Mouse (Mus musculus) frontal cortex, postnatal 14 days (tissue): Measurements from ENCODE around the gene Snx15.

Experiments
- DNase-seq, 2 experiments: peaks; one replicate each; pipeline ENCODE4 v3.0.0; 2022; ENCODE audit warnings: low spot score in 2 of 2

The Snx15 gene

DNA sequence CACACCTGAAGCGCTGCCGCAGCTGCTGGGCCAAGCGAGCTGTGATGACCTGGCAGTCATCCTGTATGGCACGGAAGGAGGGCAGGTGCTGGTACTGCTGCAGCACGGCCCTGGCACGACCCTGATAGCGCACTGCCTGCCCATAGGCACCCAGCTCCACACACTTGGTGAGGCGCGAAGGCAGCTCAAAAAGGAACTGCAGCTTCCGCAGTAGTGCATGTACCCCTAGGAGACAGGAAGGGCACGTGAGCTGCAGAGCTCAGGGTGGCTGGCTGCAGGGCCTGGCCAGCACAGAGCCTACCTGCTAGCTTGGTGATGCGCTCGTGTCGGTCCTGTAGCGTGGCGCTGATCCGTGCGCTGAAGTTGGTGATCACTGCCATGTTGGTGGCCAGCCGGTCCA, 56.8 kb downstream of the Snx15 start:
- no peak for DNase-seq

DNA sequence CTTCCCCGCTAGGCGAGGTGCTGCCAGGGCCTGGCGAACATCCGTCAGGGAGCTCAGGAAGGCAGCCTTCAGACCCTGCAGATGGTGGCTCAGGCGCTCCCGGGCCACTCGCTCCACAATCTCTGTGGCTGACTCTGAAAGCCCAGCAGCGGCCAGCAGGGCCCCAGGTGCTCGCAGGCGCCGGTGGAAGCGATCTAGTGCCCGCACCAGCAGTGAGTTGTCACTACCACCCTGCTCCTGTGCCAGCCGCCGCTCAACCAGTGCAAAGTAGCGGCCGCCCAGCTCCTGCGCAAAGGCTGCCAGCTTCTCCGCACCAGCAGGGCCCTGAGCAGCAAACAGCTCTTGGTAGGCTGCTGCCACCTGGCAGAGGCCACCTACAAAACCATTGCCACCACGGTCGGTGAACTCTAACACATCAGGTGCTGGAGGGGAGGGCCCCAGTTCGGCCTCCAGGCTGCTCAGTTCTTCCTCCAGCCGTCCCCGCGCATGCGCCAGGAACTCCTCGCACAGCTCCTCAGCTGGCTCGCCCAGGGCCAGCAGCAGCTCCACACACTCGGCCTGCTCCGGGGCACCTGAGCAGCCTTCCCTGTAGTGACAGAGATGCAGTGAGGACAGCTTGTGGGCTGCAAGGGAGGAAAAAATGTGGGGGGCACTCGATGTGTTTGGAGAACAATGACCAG, 57.4 kb downstream of the Snx15 start:
- DNase-seq: no peak

DNA sequence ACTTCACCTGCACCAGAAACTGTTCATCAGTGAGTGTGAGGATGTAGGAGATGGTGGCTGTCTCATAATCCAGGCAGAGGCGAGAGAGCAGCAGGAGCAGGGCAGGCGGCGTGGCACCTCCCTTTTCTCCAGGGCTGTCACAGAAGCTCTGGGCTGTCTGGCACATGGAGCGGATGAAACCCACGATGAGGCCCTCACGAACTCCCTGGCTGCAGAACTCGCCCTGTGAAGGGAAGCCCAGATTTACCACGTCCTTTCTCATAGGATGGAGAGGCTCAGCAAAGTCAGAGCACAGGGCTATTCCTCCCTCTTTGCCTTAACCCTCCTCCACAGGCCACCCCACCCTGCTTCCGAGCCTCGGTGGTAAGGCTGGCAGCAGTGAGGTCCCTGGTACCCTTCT, 58.3 kb downstream of the Snx15 start:
- no peak for DNase-seq
